Mouse (Mus musculus) 416B (cell line): ENCODE data around the gene Cmip.
A peak's percentile ranks its signal among the peaks of the same experiment; 100 is the strongest.
"Not testable (repeated sequence)": the region's sequence is repeated elsewhere in the genome, so short reads cannot be mapped to it uniquely, and the experiment has no call there.

Source experiments
- DNase-seq: peaks from one replicate; pipeline ENCODE4 v3.0.0; 2011; ENCODE audit warnings: low read depth

Gene Cmip

DNA sequence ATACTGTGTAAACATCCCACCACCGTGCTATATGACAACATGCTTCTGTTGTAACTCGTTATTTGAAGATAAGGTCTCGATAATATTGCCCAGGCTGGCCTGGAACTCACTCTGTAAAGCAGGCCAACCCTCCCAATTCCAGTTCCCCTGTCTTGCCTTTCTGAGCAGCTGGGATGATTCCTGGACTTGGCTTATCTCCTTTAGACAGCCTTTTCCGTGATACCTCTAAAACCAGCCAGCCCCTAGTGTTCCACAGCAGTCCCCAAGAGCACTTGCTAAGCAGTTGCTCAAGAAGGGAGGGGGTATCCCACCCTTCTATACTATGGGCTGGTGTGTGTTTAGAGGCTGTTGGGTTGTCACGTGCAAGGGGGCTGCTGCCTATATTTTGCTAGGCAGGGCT lies 165.0 kb downstream of the Cmip start:
- DNase-seq, result no peak

- DNase-seq, result no peak
These were observed 165.5 kb downstream of the Cmip start for GRCm38 (mm10) chr8:117422343-117422742.

DNA sequence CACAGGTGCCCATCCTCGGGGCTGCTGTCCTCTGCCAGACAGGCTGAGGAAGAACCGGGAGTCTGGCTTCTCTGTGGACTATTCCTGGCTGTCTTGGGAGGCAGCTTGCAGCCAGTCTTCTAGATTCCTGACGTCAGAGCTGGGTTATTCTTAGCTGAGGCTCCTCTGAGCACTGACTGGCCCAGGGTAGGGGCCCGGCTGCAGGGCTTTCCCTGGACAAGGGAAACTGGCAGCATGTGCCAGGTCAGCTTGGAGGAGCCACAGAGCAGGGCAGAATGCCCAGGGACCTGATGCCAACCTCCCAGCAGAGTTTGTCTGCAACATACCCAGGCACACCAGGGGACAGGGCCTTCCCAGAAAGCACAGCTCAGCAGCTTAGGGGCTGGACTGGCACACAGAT lies 166.2 kb downstream of the Cmip start:
- DNase-seq, result no peak

GRCm38 (mm10) chr8:117427816-117428215 lies 171.0 kb downstream of the Cmip start:
- not testable (repeated sequence) for DNase-seq

DNA sequence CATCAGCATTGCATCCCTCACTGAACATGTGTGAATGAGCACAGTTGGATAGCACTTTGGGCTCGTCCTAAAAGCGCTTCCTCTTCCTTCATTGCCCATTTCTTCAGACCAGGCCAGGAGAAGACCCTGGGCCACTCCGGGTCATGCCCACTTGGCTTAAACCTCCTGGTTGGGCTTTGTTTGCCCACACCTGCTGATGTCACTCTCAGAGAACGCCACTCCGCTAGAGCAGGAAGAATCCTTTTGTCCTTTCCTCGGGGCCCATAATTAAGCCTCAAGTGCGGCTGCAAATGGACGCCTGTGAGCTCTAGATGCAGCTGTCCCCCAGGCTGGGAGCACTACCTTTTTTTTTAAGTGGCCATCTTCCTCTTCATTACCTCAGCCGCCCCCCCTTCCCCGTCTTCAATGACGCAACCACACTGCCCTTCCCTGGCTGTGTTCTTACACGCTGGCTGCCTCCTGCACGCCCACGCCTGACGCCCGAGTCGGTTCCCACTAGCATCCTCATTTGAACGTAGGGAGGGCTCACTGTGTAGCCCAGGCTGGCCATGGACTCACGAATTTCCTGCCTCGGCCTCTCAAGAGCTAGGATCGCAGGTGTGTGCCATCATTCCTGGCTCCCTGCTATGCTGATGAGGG lies 171.8 kb downstream of the Cmip start:
- DNase-seq, result no peak

DNA sequence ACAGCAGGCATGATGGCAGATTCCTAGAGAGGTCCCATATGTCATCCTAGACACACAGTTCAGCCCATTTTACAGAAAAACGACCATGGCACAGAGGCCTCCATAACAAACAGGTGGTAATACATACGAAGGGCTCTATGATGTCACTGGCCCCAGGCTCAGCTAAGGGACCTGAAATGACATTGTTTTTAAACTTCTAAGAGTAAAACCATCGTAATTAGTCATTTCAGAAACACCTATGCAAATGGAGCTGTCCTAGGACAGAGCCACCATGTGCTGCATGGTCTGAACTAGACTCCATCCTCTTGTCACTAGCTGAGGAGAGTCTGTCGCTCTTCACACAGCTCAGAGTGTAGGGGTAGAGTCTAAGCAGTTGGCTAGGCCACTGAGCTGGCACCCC lies 173.8 kb downstream of the Cmip start:
- no peak for DNase-seq

DNA sequence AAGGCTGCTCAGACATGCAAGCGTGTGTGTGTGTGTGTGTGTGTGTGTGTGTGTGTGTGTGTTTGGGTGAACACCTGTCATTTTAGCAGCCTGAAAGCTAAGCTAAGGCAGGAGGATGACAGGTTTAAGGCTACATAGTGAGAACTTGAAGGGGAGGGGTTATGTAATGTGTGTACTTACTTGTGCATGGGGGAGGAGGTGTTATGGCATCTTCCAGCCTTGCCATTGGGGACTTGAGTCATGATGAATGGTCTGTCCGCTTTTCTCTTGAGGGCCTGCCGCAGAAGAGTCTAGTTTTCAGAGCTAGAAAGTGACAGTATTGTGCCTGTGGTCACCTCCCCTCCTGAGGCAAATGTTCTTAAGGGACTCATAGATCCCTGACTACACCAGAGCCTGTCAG lies 174.7 kb downstream of the Cmip start:
- DNase-seq, result no peak

DNA sequence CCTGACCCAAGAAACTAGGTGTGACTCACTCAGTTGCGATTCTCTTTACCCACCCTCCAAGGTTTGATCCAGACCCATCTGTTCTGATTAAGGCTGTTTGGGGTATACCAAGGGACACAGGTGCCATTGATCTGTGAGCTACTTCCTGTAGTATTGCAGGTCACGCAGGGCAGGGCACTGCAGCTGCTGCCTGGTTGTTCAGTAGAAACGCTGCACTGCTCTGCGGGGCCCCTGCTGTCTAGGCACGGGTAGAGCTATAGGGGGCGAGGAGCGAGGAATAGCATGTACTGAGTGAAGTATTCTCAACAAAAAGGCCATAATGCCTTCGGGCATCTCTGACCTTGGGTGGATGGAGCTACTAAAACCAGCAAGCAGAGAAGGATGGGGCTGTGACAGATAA lies 175.2 kb downstream of the Cmip start:
- no peak for DNase-seq

DNA sequence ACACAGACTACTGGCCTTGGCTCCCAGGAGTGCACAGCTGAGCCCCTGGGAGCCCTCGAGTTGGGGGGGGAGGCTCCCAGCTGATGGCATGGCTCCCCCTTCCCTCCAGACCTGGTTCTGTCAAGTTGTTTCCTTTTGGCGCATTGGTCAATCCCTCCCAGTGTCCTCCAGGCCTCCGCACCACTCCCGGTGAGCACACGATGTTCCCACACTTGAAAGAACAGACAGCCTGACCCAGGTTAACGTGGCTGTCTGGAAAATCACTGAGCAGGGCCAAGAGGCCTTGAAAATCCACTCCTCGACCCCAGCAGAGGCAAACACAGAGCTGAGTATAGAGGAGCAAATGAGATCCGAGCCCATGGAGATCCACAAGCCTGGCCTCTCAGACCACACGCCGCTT lies 177.1 kb downstream of the Cmip start:
- no peak for DNase-seq

DNA sequence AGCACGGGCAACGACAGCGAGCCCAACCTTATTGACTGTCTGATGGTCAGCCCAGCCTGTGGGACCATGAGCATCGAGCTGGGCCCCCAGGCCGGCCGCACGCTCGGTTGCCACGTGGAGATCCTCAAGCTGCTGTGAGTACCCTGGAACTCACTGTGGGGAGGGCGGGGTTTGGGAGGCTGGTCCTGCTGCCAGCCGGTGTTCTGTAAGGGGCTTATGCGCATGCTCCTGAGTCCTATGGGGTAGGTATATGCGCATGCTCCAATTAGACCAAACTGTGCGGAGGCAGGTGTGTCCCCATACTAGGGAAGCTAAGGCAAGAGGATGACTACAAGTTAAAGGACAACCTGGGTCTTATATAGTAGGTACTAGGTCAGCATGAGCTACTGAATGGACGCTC lies 179.9 kb downstream of the Cmip start:
- no peak for DNase-seq

GRCm38 (mm10) chr8:117437616-117438015 lies 180.8 kb downstream of the Cmip start:
- DNase-seq, result no peak

GRCm38 (mm10) chr8:117440317-117440716 lies 183.5 kb downstream of the Cmip start:
- no peak for DNase-seq

DNA sequence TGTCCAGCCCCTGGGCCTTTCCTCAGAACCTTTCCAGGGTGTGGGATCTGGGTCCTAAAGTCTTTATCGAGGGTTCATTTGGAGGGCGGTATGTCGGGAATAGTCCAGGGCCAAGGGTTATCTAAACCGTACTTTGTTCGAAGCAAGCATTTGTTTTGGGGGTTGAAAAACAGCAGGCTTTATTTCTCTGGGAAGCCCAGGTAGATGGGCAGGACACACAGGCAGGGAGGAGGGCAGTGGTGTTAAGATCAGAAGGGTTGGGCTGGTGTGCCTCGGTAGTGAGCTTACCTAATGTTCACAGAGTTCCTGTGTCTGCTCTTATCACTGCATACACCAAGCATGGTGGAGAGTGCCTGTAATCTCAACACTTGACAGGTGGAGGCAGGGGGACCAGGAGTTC lies 183.9 kb downstream of the Cmip start:
- DNase-seq, result no peak

DNA sequence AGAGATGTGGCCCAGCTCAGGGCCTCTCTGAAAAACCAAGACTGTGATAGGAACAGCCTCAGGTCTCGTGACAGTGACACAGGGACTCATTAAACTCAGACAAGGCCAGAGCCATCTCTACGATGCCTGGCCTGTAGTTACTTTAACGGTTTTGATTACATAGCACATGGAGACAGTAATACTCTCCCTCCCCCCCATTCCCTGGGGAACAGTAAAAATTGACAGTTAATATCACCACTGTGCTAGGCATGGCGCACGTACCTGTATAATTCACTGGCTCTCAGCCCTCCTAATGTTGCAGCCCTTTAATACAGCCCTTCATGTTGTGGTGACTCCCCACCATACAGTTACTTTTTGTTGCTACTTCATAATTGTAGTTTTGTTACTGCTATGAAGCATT lies 188.6 kb downstream of the Cmip start:
- DNase-seq, result no peak

GRCm38 (mm10) chr8:117446344-117446997 lies 189.6 kb downstream of the Cmip start:
- no peak for DNase-seq

- DNase-seq, result no peak
These were observed 194.2 kb downstream of the Cmip start for GRCm38 (mm10) chr8:117451072-117451471.

DNA sequence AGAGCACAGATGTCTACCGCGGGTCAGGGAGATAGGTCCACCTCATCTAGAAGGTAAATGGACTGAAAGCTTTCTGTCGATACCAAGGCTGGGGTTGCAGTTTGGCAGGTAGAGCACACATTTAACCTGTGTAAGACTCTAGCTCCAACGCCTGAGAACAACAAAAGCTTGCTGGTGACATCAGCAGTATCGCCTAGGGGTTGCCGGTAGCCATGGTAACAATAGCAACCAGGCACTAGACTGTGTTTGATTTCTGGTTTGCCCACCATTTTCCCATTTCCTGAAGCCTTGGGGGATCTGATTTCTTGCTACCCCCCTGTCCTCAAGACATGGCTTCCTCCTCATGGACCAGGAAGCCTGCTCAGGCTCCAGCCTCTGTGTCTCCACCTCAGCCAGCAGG lies 197.1 kb downstream of the Cmip start:
- DNase-seq, result no peak

DNA sequence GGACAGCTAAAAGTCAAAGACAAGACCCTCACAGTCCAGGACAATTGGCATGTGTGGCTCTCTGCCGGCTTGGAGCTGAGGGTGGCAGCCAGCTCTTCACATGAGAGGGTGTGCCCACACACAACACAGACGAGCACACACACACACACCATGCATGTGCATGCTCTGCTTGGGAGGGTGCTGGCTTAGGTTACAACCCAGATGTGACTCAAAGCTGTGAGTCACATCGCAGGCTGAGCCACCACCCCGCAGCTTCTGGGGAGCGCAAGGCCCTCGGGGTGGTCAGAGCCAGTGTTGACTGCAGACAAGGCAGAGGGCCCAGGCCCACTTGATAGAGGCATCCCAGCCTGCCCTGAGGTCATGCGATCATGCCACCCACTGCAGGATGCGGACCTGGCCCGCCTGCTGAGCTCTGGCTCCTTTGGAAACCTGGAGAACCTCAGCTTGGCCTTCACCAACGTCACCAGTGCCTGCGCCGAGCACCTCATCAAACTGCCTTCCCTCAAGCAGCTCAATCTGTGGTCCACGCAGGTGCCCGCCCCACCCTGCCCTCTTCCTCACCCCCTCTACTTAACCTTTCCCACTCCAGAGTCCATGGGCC lies 197.8 kb downstream of the Cmip start:
- peak; percentile 40 for DNase-seq

GRCm38 (mm10) chr8:117455701-117456100 lies 198.8 kb downstream of the Cmip start:
- DNase-seq, result no peak

DNA sequence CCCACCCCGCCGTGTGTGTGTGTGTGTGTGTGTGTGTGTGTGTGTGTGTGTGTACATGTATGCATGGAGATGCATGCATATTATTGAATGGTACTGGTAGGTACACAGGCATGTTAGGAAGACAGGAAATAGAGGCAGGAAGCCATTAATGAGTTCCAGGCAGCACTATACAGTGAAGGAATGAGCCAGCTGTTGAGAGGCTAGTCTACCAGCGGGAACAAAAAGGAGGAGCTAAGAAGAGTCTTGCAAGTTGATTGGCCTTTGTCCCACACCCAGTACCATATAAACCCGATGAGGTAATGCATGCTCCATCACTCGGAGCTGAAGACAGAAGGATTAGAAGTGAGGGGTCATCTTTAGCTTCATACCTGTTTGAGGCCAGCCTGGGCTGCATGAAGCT lies 201.6 kb downstream of the Cmip start:
- no peak for DNase-seq

- no peak for DNase-seq
These were observed 205.9 kb downstream of the Cmip start for GRCm38 (mm10) chr8:117462701-117463284.

- DNase-seq, result peak; percentile 35
These were observed 207.7 kb downstream of the Cmip start for GRCm38 (mm10) chr8:117464525-117464924.

GRCm38 (mm10) chr8:117465250-117465649 lies 208.4 kb downstream of the Cmip start:
- peak; percentile 92 for DNase-seq
